Mouse (Mus musculus) B cell, adult 2 months (primary cell): ENCODE results near the gene Arhgef2.

Source experiments
- DNase-seq, 2 experiments: peaks; one replicate each; pipeline ENCODE4 v3.0.0; 2022

Gene Arhgef2

DNA sequence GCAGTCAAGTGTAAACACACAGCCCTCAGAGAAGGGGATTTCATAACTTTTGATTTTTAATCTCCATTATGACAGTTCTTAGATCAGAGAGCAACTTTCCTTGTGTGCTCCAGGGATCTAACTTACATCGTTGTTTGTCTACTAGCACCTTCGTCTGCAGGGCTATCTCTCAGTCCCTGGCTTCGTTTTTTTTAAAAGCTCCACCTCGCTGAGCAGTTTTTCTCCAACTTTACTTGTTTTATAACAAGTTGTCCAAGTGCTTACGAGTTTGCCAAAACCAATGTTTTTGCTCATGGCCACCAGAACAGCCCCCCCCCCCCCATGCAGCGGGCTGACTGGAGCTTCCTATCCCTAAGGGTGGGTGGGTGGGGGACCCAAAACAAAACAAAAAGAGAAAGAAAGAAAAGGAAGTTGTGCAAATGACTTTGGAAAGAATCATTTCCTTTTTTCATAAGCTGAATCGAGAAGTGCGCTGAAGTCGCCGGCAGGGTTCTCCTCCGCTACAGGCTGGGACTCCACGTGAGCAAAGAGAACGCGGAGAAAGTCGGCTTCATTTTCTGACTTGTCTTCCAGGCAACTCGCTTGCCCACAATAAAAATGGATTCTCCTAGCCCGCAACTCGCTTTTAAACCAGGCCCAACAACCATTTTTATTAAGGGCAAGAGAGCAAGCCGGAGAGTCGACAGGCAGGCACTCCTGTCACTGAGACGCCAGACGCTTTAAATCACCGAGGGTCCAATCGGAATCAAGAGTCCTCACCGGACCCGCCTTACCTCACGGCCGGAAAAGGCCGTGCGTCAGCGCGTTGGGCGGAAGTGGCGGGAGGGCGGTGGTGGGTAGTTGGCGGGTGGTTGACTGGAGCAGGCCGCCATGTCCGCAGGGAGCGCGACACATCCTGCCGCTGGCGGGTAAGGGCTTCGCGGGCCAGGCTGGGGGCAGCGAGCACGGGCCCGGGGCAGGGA lies 79.5 kb downstream of the Arhgef2 start, which contains the start of gene Khdc4:
Gene Khdc4, plus strand, starts transcription at position 824 of the 962 bp plus-strand sequence.
- peak; percentile 96 for DNase-seq

DNA sequence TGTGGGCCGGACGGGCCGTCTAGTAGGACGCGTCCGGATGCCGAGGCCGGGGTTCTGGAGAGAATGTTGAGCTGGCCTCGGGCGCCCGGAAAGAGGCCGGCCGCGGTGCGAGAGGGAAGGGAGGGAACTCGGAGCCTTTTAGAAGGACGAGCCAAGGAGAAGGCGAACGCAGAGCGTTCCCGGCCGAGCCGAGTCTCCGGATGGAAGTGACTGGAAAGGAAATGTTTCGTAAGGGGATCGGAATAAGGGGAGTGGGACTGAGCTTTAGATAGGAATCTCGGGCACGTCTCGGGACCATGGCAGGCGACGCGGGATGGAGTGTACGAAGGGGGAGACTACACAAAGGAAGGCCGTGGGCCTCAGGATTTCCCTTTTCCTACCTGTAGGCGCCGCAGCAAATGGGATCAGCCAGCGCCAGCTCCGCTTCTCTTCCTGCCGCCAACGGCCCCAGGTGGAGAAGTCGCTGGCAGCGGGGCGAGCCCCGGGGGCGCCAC lies 80.2 kb downstream of the Arhgef2 start:
- no peak for DNase-seq

GRCm38 (mm10) chr3:88686734-88687611 lies 81.2 kb downstream of the Arhgef2 start:
- peak; percentile 12 to 13 for DNase-seq

GRCm38 (mm10) chr3:88689079-88689478 lies 83.3 kb downstream of the Arhgef2 start:
- no peak for DNase-seq

DNA sequence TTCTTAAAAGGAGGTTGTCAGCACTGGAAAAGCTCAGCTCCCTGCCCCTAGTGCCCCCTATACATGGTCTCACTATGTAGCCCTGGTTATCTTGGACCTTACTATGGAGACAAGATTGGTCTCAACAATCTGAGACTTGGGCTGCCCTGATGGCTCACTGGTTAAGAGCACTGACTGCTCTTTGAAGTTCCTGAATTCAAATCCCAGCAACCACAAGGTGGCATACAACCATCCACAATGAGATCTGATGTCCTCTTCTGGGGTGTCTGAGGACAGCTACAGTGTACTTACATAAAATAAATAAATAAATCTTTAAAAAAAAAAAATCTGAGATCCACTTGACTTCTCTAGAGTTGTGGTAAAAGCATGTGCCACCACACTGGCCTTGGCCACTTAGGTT lies 89.8 kb downstream of the Arhgef2 start:
- no peak for DNase-seq
